Mouse (Mus musculus) heart, postnatal 0 days (tissue): ENCODE data around the gene Setdb1. TPM values are rescaled to one million over a fixed set of nuclear protein-coding genes. Genes with fewer than 3 reads are reported as not detected.

ENCODE experiments used
- ATAC-seq: fragments of 200-750 bp; cut with Nextera tagmentation; 2 replicates; pipeline ENCODE4 v1.8.0; 2017; ENCODE audit warnings: low read depth, moderate number of reproducible peaks, moderate library complexity; ENCODE audit not compliant: insufficient read depth
- DNase-seq: peaks from one replicate; pipeline ENCODE4 v3.0.0-alpha.2; 2016; ENCODE audit warnings: low spot score
- H3K27ac ChIP-seq: fragments of 300-500 bp; sonication (generic); 2 replicates; pipeline ENCODE4 v1.5.1; 2014; ENCODE audit warnings: low read depth, mild to moderate bottlenecking
- H3K27me3 ChIP-seq: fragments of 300-500 bp; sonication (generic); 2 replicates; pipeline ENCODE4 v1.6.1; 2014; ENCODE audit warnings: low read length, mixed read lengths; ENCODE audit not compliant: control insufficient read depth, insufficient read depth
- H3K36me3 ChIP-seq: fragments of 300-500 bp; sonication (generic); replicated peaks from 2 replicates; pipeline ENCODE4 v1.6.1; 2014; ENCODE audit warnings: low read length, mixed read lengths; ENCODE audit not compliant: control insufficient read depth, insufficient read depth
- H3K4me1 ChIP-seq: fragments of 300-500 bp; sonication (generic); 2 replicates; pipeline ENCODE4 v1.6.1; 2014; ENCODE audit warnings: antibody characterized with exemption; ENCODE audit not compliant: control insufficient read depth, insufficient read depth
- H3K4me2 ChIP-seq: fragments of 300-500 bp; sonication (generic); 2 replicates; pipeline ENCODE4 v1.6.1; 2014; ENCODE audit warnings: low read depth, mild to moderate bottlenecking, low read length, moderate library complexity
- H3K4me3 ChIP-seq: fragments of 300-500 bp; sonication (generic); 2 replicates; pipeline ENCODE4 v1.5.1; 2014; ENCODE audit warnings: low read depth, low read length
- H3K9ac ChIP-seq: fragments of 300-500 bp; sonication (generic); replicated peaks from 2 replicates; pipeline ENCODE4 v1.6.1; 2014; ENCODE audit warnings: low read depth, low read length, mixed read lengths
- H3K9me3 ChIP-seq: fragments of 300-500 bp; sonication (generic); replicated peaks from 2 replicates; pipeline ENCODE4 v1.6.1; 2016; ENCODE audit warnings: low read length; ENCODE audit not compliant: control insufficient read depth
- CTCF ChIP-seq: IDR thresholded peaks from 2 replicates; pipeline ENCODE4 v1.5.1; 2016; ENCODE audit warnings: antibody characterized with exemption, control low read depth, low read depth
- EP300 ChIP-seq: IDR thresholded peaks from 2 replicates; pipeline ENCODE4 v1.6.1; 2016; ENCODE audit warnings: antibody characterized with exemption, low read depth
- WGBS: fragments of 180-500 bp; shearing (Covaris S2); extraction: QIAGEN DNeasy Blood & Tissue Kit; methylation state at CpG from one replicate; pipeline ENCODE4 v1.1.7; 2014; 5-methylcytosine and 5-hydroxymethylcytosine counted together
- polyA plus RNA-seq: library from polyadenylated mRNA; unstranded; fragments of >200 nt; fragmentation: Nextera tagmentation; extraction: Ambion mirVana; gene quantifications from 2 replicates; pipeline ENCODE4 v1.2.1, GENCODE M21; 2015
- total RNA-seq: library from RNA; depleted of rRNA; stranded (reverse); fragments of >200 nt; gene quantifications from 2 replicates; pipeline ENCODE4 v1.2.3, GENCODE M21; 2014; ENCODE audit warnings: low replicate concordance; rRNA removed

Gene Setdb1
- total and polyA plus RNA-seq, 2 experiments from 2014 or later: 7.9 to 9.5 TPM

GRCm38 (mm10) chr3:95280747-95281146, 76.3 kb downstream of the Setdb1 start:
- Histone ChIP-seq H3K27me3 (no peaks in the 10 kb centered on the region), H3K27ac (peak overlapping the region; percentile 96), H3K4me2 (peak overlapping the region; percentile 85), H3K4me3 (peak overlapping the region; percentile 65), H3K4me1 (peaks cover 27% of the 10 kb centered on the region), H3K9me3 (no peaks in the 10 kb centered on the region), H3K9ac (peak overlapping the region; percentile 86), H3K36me3 (no peaks in the 10 kb centered on the region)
- DNase-seq: peak; percentile 66
- 6% methylated on average over 8 of the region's 8 CpGs for WGBS
- no peak for TF ChIP-seq EP300
- TF ChIP-seq CTCF: no peak
- ATAC-seq: no peak

- no peaks in the 10 kb centered on the region for H3K9me3 ChIP-seq
- H3K27me3 ChIP-seq: no peaks in the 10 kb centered on the region
- H3K9ac ChIP-seq: no peak overlapping the region
- peak; percentile 70 for DNase-seq
- H3K4me1 ChIP-seq: peaks cover 18% of the 10 kb centered on the region
- peak; percentile 7; the same call in 1 of the 2 replicates for ATAC-seq
- H3K27ac ChIP-seq: peak overlapping the region; percentile 86
- TF ChIP-seq EP300 (no peak), CTCF (no peak)
- H3K4me3 ChIP-seq: no peak overlapping the region
- no peak overlapping the region for H3K4me2 ChIP-seq
- H3K36me3 ChIP-seq: no peaks in the 10 kb centered on the region
- whole genome bisulfite sequencing: 10% methylated on average over 1 of the region's 1 CpGs
These were observed 79.9 kb downstream of the Setdb1 start for GRCm38 (mm10) chr3:95277149-95277551.

GRCm38 (mm10) chr3:95276428-95276934, 80.5 kb downstream of the Setdb1 start:
- DNase-seq (no peak), ATAC-seq (no peak)
- peaks cover 18% of the 10 kb centered on the region for H3K4me1 ChIP-seq
- H3K9me3 ChIP-seq: no peaks in the 10 kb centered on the region
- TF ChIP-seq EP300 (no peak), CTCF (no peak)
- no peak overlapping the region for H3K4me2 ChIP-seq
- no peak overlapping the region for H3K9ac ChIP-seq
- H3K27ac ChIP-seq: peak overlapping the region; percentile 86
- H3K36me3 ChIP-seq: no peaks in the 10 kb centered on the region
- 66% methylated on average over 5 of the region's 5 CpGs for WGBS
- H3K27me3 ChIP-seq: no peaks in the 10 kb centered on the region
- no peak overlapping the region for H3K4me3 ChIP-seq

GRCm38 (mm10) chr3:95275161-95275560, 81.8 kb downstream of the Setdb1 start:
- Histone ChIP-seq H3K27me3 (no peaks in the 10 kb centered on the region), H3K9me3 (no peaks in the 10 kb centered on the region), H3K4me3 (no peak overlapping the region), H3K27ac (0 out of 2 replicates have a peak overlapping the region, but pooled peaks have one; percentile 18), H3K9ac (no peak overlapping the region), H3K4me1 (peaks cover 18% of the 10 kb centered on the region), H3K4me2 (no peak overlapping the region), H3K36me3 (no peaks in the 10 kb centered on the region)
- DNase-seq: peak; percentile 6
- 48% methylated on average over 6 of the region's 6 CpGs for WGBS
- ATAC-seq: no peak
- no peak for TF ChIP-seq EP300
- no peak for TF ChIP-seq CTCF

- no peak for TF ChIP-seq CTCF
- no peak for TF ChIP-seq EP300
- ATAC-seq: no peak
- Histone ChIP-seq H3K27me3 (no peaks in the 10 kb centered on the region), H3K4me3 (no peak overlapping the region), H3K36me3 (no peaks in the 10 kb centered on the region), H3K4me1 (peaks cover 18% of the 10 kb centered on the region), H3K4me2 (no peak overlapping the region), H3K9me3 (no peaks in the 10 kb centered on the region), H3K27ac (no peak overlapping the region), H3K9ac (no peak overlapping the region)
- DNase-seq: no peak
- WGBS: 91% methylated on average over 4 of the region's 4 CpGs
These were observed 82.5 kb downstream of the Setdb1 start for GRCm38 (mm10) chr3:95274453-95274852.

Other genes with a start within 250 kb of the Setdb1 start
- gene Vps72, start 246.2 kb downstream of the Setdb1 start, total RNA-seq: 54.9 and 69.3 TPM in 2 replicates
- gene Vps72, start 246.2 kb downstream of the Setdb1 start, polyA plus RNA-seq: 60.8 and 66.9 TPM in 2 replicates
- 1.2 and 14.3 TPM in 2 replicates for gene Tmod4, start 232.7 kb downstream of the Setdb1 start, total RNA-seq
- gene Tmod4, start 232.7 kb downstream of the Setdb1 start, polyA plus RNA-seq: 2.7 and 2.9 TPM in 2 replicates
- gene Scnm1, start 223.2 kb downstream of the Setdb1 start, total RNA-seq: 16.7 and 38.2 TPM in 2 replicates
- gene Scnm1, start 223.2 kb downstream of the Setdb1 start, polyA plus RNA-seq: 57.6 and 57.7 TPM in 2 replicates
- gene Lysmd1, start 223.1 kb downstream of the Setdb1 start, total RNA-seq: 6.1 and 7.1 TPM in 2 replicates
- 8.7 and 10.4 TPM in 2 replicates for gene Lysmd1, start 223.1 kb downstream of the Setdb1 start, polyA plus RNA-seq
- gene Tnfaip8l2, start 214.8 kb downstream of the Setdb1 start, total RNA-seq: 0.27 and 5.4 TPM in 2 replicates
- 2.7 and 2.8 TPM in 2 replicates for gene Tnfaip8l2, start 214.8 kb downstream of the Setdb1 start, polyA plus RNA-seq
- gene Sema6c, start 196.7 kb downstream of the Setdb1 start, total RNA-seq: 6.8 and 14.8 TPM in 2 replicates
- 1.2 and 1.8 TPM in 2 replicates for gene Sema6c, start 196.7 kb downstream of the Setdb1 start, polyA plus RNA-seq
- 6.6 and 7.2 TPM in 2 replicates for gene Gabpb2, start 139.3 kb downstream of the Setdb1 start, total RNA-seq
- 3.1 TPM in 2 replicates for gene Gabpb2, start 139.3 kb downstream of the Setdb1 start, polyA plus RNA-seq
- gene Cdc42se1, start 128.5 kb downstream of the Setdb1 start, total RNA-seq: 75.5 and 78.2 TPM in 2 replicates
- gene Cdc42se1, start 128.5 kb downstream of the Setdb1 start, polyA plus RNA-seq: 33.6 TPM in 2 replicates
- gene Mllt11, start 125.0 kb downstream of the Setdb1 start, total RNA-seq: 4.3 and 6.1 TPM in 2 replicates
- gene Mllt11, start 125.0 kb downstream of the Setdb1 start, polyA plus RNA-seq: 8.9 and 9.0 TPM in 2 replicates
- 1.1 TPM in 1 of 2 replicates, not detected in the other for gene Gm128, start 115.6 kb downstream of the Setdb1 start, total RNA-seq
- gene Gm128, start 115.6 kb downstream of the Setdb1 start, polyA plus RNA-seq: 0.07 TPM in 1 of 2 replicates, not detected in the other
- 3.9 TPM in 1 of 2 replicates, not detected in the other for gene Bnipl, start 106.0 kb downstream of the Setdb1 start, total RNA-seq
- gene Bnipl, start 106.0 kb downstream of the Setdb1 start, polyA plus RNA-seq: not detected in 2 replicates
- 28.0 and 64.4 TPM in 2 replicates for gene Mindy1, start 75.9 kb downstream of the Setdb1 start, total RNA-seq
- gene Mindy1, start 75.9 kb downstream of the Setdb1 start, polyA plus RNA-seq: 27.8 and 28.4 TPM in 2 replicates
- 28.6 and 35.6 TPM in 2 replicates for gene Prune1, start 75.1 kb downstream of the Setdb1 start, total RNA-seq
- gene Prune1, start 75.1 kb downstream of the Setdb1 start, polyA plus RNA-seq: 22.5 and 23.0 TPM in 2 replicates
- 0.11 and 0.15 TPM in 2 replicates for gene Anxa9, start 50.0 kb downstream of the Setdb1 start, total RNA-seq
- gene Anxa9, start 50.0 kb downstream of the Setdb1 start, polyA plus RNA-seq: 0.49 and 0.67 TPM in 2 replicates
- 108 and 126 TPM in 2 replicates for gene Cers2, start 42.4 kb downstream of the Setdb1 start, total RNA-seq
- gene Cers2, start 42.4 kb downstream of the Setdb1 start, polyA plus RNA-seq: 88.4 and 89.4 TPM in 2 replicates
- not detected in 2 replicates for gene 4930558C23Rik, start 45.6 kb upstream of the Setdb1 start, total RNA-seq
- gene 4930558C23Rik, start 45.6 kb upstream of the Setdb1 start, polyA plus RNA-seq: not detected in 2 replicates
- gene Arnt, start 77.2 kb upstream of the Setdb1 start, total RNA-seq: 20.6 and 22.4 TPM in 2 replicates
- 20.1 and 23.0 TPM in 2 replicates for gene Arnt, start 77.2 kb upstream of the Setdb1 start, polyA plus RNA-seq
- gene Ctsk, start 142.1 kb upstream of the Setdb1 start, total RNA-seq: 5.4 and 11.6 TPM in 2 replicates
- 18.9 and 19.7 TPM in 2 replicates for gene Ctsk, start 142.1 kb upstream of the Setdb1 start, polyA plus RNA-seq
- 6.4 and 9.9 TPM in 2 replicates for gene Ctss, start 169.6 kb upstream of the Setdb1 start, total RNA-seq
- 17.0 and 17.5 TPM in 2 replicates for gene Ctss, start 169.6 kb upstream of the Setdb1 start, polyA plus RNA-seq
- gene Hormad1, start 202.5 kb upstream of the Setdb1 start, total RNA-seq: not detected in 2 replicates
- gene Hormad1, start 202.5 kb upstream of the Setdb1 start, polyA plus RNA-seq: not detected in 2 replicates
- gene Golph3l, start 231.7 kb upstream of the Setdb1 start, total RNA-seq: 11.2 and 15.2 TPM in 2 replicates
- gene Golph3l, start 231.7 kb upstream of the Setdb1 start, polyA plus RNA-seq: 18.0 and 21.0 TPM in 2 replicates